ENCODE assay signal across 9 mouse cellular contexts in the genomic region with DNA sequence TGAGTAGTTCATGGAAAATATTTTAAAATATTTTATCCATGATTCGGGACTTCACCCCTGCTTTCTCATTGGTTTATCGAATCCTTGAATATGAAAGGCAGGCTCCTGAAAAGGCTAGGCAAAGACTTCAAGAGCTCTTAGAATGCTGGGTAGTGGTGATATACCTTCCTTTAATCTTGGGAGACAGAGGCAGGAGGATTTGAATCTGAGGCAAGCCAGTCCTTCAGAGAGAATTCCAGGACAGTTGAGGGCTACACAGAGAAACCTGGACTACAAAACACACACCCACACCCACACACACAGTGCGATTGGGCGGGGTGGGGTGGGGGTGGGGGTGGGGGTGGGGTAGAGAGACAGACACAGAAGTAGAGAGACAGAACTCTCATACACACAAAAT. TPM values are rescaled to one million over a fixed set of nuclear protein-coding genes. Genes with fewer than 3 reads are reported as not detected.
DNase-seq lines count a peak whose midpoint lies in the region; ATAC-seq and TF ChIP-seq lines count a peak whose summit lies in the region.
"Had no signal": no experiment of that assay in that cellular context is flagged by ENCODE, and none has a peak within 500 bp of the region (broad histone marks: within the 10 kb centered on the region; RNA-seq: fewer than 3 reads in every experiment).

No protein-coding gene starts in this region.

- H3K9me3 ChIP-seq in lung, embryonic 14.5 days (ENCODE audit: low read depth, low read length): no peaks in the 10 kb centered on the region
- H3K9me3 ChIP-seq in hindbrain, embryonic 16.5 days (ENCODE audit: control insufficient read depth, low read length): no peaks in the 10 kb centered on the region
- no peaks in the 10 kb centered on the region for H3K9me3 ChIP-seq in neural tube, embryonic 11.5 days (ENCODE audit: control insufficient read depth, low read length)
- H3K9me3 ChIP-seq: hindbrain, embryonic 15.5 days had no signal

- peak overlapping the region; percentile 100 for H3K27ac ChIP-seq in lung, embryonic 14.5 days (ENCODE audit: low read depth)
- 0 out of 2 replicates have a peak overlapping the region, but pooled peaks have one; percentile 16 for H3K27ac ChIP-seq in hindbrain, embryonic 16.5 days (ENCODE audit: low read depth, low read length)
- peak overlapping the region; percentile 98 for H3K27ac ChIP-seq in neural tube, embryonic 11.5 days (ENCODE audit: low read depth, low read length)

- 6% methylated on average over 4 of the region's 4 CpGs for WGBS in lung, embryonic 14.5 days
- 6% methylated on average over 4 of the region's 4 CpGs for WGBS in hindbrain, embryonic 16.5 days
- WGBS in neural tube, embryonic 11.5 days: 7% methylated on average over 4 of the region's 4 CpGs

- ATAC-seq in lung, embryonic 14.5 days (ENCODE audit: insufficient read depth): no peak
- no peak for ATAC-seq in hindbrain, embryonic 16.5 days
- no peak for ATAC-seq in neural tube, embryonic 11.5 days (ENCODE audit: insufficient read depth, low FRiP score, low TSS enrichment)
- ATAC-seq in megakaryocyte progenitor cell, adult 5-6 weeks (replicated peaks; ENCODE audit: poor library complexity): no peak

- no peaks in the 10 kb centered on the region for H3K27me3 ChIP-seq in lung, embryonic 14.5 days (ENCODE audit: insufficient read depth, low read length)
- no peaks in the 10 kb centered on the region for H3K27me3 ChIP-seq in hindbrain, embryonic 16.5 days (replicated peaks; ENCODE audit: control insufficient read depth, insufficient read depth, low read length)
- H3K27me3 ChIP-seq in neural tube, embryonic 11.5 days (ENCODE audit: control insufficient read depth, insufficient read depth, low read length): no peaks in the 10 kb centered on the region
- H3K27me3 ChIP-seq: hindbrain, embryonic 15.5 days had no signal

- H3K9ac ChIP-seq in lung, embryonic 14.5 days: peak overlapping the region; percentile 62
- H3K9ac ChIP-seq in hindbrain, embryonic 16.5 days (ENCODE audit: low read depth, low read length): no peak overlapping the region
- peak overlapping the region; percentile 40 for H3K9ac ChIP-seq in neural tube, embryonic 11.5 days (ENCODE audit: low read length)

- peak overlapping the region; percentile 45 for H3K4me3 ChIP-seq in lung, embryonic 14.5 days (ENCODE audit: low read depth, low read length)
- no peak overlapping the region for H3K4me3 ChIP-seq in hindbrain, embryonic 16.5 days (ENCODE audit: low read length)
- no peak overlapping the region for H3K4me3 ChIP-seq in neural tube, embryonic 11.5 days (ENCODE audit: low read depth, low read length)

- peak overlapping the region; percentile 91 for H3K4me2 ChIP-seq in lung, embryonic 14.5 days
- H3K4me2 ChIP-seq in hindbrain, embryonic 16.5 days (ENCODE audit: low read length): peak overlapping the region; percentile 1; the same call in 1 of the 2 replicates
- peak overlapping the region; percentile 58 for H3K4me2 ChIP-seq in neural tube, embryonic 11.5 days (ENCODE audit: low read depth)

- H3K36me3 ChIP-seq in lung, embryonic 14.5 days (ENCODE audit: insufficient read depth): no peaks in the 10 kb centered on the region
- H3K36me3 ChIP-seq in hindbrain, embryonic 16.5 days (ENCODE audit: control insufficient read depth, insufficient read depth, low read length): no peaks in the 10 kb centered on the region
- no peaks in the 10 kb centered on the region for H3K36me3 ChIP-seq in neural tube, embryonic 11.5 days (ENCODE audit: control insufficient read depth, insufficient read depth, low read length)
- H3K36me3 ChIP-seq: hindbrain, embryonic 15.5 days had no signal

- peaks cover 8% of the 10 kb centered on the region for H3K4me1 ChIP-seq in lung, embryonic 14.5 days (ENCODE audit: insufficient read depth)
- peaks cover 11% of the 10 kb centered on the region for H3K4me1 ChIP-seq in hindbrain, embryonic 16.5 days (ENCODE audit: control insufficient read depth, insufficient read depth, low read depth, low read length)
- H3K4me1 ChIP-seq in neural tube, embryonic 11.5 days (ENCODE audit: control insufficient read depth, insufficient read depth, low read length): peaks cover 13% of the 10 kb centered on the region; the same call in 1 of the 2 replicates

- peak; percentile 64 for DNase-seq in lung, embryonic 14.5 days
- no peak for DNase-seq in lung, postnatal 36 days
- peak; percentile 69 for DNase-seq in embryo, embryonic 10.5 days (ENCODE audit: low spot score)
- DNase-seq in neural tube, embryonic 11.5 days (ENCODE audit: low spot score): peak; percentile 31
- DNase-seq in urinary bladder, postnatal 25 days (ENCODE audit: low spot score): no peak
- DNase-seq in kidney, postnatal 36 days: no peak

- TF ChIP-seq CTCF in lung, embryonic 14.5 days (IDR thresholded peaks at IDR 0.05; ENCODE audit: low read depth): no peak

RNA-seq across cellular contexts. Expression of a gene that starts 1.4 kb away (rescaled TPM):
- polyA plus RNA-seq in lung, embryonic 14.5 days (2014; fragmentation: Nextera tagmentation; extraction: Ambion mirVana): 1.6 and 4.0 TPM in 2 replicates
- polyA plus RNA-seq in hindbrain, embryonic 16.5 days (2015; fragmentation: Nextera tagmentation; extraction: Ambion mirVana): 0.49 and 0.66 TPM in 2 replicates
- 2.4 and 2.9 TPM in 2 replicates for polyA plus RNA-seq in neural tube, embryonic 11.5 days (2014; fragmentation: Nextera tagmentation; extraction: Ambion mirVana)
- total RNA-seq in megakaryocyte progenitor cell, adult 5-6 weeks (2015): 232 TPM in 2 replicates
- 3,020 and 3,268 TPM in 2 replicates for total RNA-seq in megakaryocyte progenitor cell, adult 5-6 weeks (2017)
- polyA plus RNA-seq: hindbrain, embryonic 15.5 days had no signal

RNA-seq across cellular contexts. Expression of a gene that starts 2.5 kb away (rescaled TPM):
- polyA plus RNA-seq in lung, embryonic 14.5 days (2014; fragmentation: Nextera tagmentation; extraction: Ambion mirVana): 11.3 and 16.9 TPM in 2 replicates
- polyA plus RNA-seq in hindbrain, embryonic 16.5 days (2015; fragmentation: Nextera tagmentation; extraction: Ambion mirVana): 0.70 and 1.2 TPM in 2 replicates
- polyA plus RNA-seq in neural tube, embryonic 11.5 days (2014; fragmentation: Nextera tagmentation; extraction: Ambion mirVana): 8.3 and 10.6 TPM in 2 replicates
- total RNA-seq in megakaryocyte progenitor cell, adult 5-6 weeks (2015): 88.8 and 93.1 TPM in 2 replicates
- total RNA-seq in megakaryocyte progenitor cell, adult 5-6 weeks (2017): 555 and 756 TPM in 2 replicates

RNA-seq across cellular contexts. Expression of a gene that starts 3.0 kb away (rescaled TPM):
- polyA plus RNA-seq in lung, embryonic 14.5 days (2014; fragmentation: Nextera tagmentation; extraction: Ambion mirVana): 70.8 and 71.5 TPM in 2 replicates
- polyA plus RNA-seq in hindbrain, embryonic 16.5 days (2015; fragmentation: Nextera tagmentation; extraction: Ambion mirVana): 3.7 and 6.8 TPM in 2 replicates
- 33.1 and 47.3 TPM in 2 replicates for polyA plus RNA-seq in neural tube, embryonic 11.5 days (2014; fragmentation: Nextera tagmentation; extraction: Ambion mirVana)
- 28.1 and 45.4 TPM in 2 replicates for total RNA-seq in megakaryocyte progenitor cell, adult 5-6 weeks (2015)
- 2,397 and 3,405 TPM in 2 replicates for total RNA-seq in megakaryocyte progenitor cell, adult 5-6 weeks (2017)

RNA-seq across cellular contexts. Expression of a gene that starts 4.2 kb away (rescaled TPM):
- 18.4 and 18.7 TPM in 2 replicates for polyA plus RNA-seq in lung, embryonic 14.5 days (2014; fragmentation: Nextera tagmentation; extraction: Ambion mirVana)
- polyA plus RNA-seq in hindbrain, embryonic 16.5 days (2015; fragmentation: Nextera tagmentation; extraction: Ambion mirVana): 1.7 and 2.7 TPM in 2 replicates
- 6.2 and 8.4 TPM in 2 replicates for polyA plus RNA-seq in neural tube, embryonic 11.5 days (2014; fragmentation: Nextera tagmentation; extraction: Ambion mirVana)
- total RNA-seq in megakaryocyte progenitor cell, adult 5-6 weeks (2015): 332 and 371 TPM in 2 replicates
- 579 and 647 TPM in 2 replicates for total RNA-seq in megakaryocyte progenitor cell, adult 5-6 weeks (2017)

RNA-seq across cellular contexts. Expression of a gene that starts 8.9 kb away (rescaled TPM):
- polyA plus RNA-seq in lung, embryonic 14.5 days (2014; fragmentation: Nextera tagmentation; extraction: Ambion mirVana): 4.3 and 7.5 TPM in 2 replicates
- polyA plus RNA-seq in hindbrain, embryonic 16.5 days (2015; fragmentation: Nextera tagmentation; extraction: Ambion mirVana): 1.1 TPM in 1 of 2 replicates, not detected in the other
- polyA plus RNA-seq in neural tube, embryonic 11.5 days (2014; fragmentation: Nextera tagmentation; extraction: Ambion mirVana): 4.3 and 9.0 TPM in 2 replicates
- total RNA-seq in megakaryocyte progenitor cell, adult 5-6 weeks (2015): 33.6 and 56.1 TPM in 2 replicates
- 548 and 759 TPM in 2 replicates for total RNA-seq in megakaryocyte progenitor cell, adult 5-6 weeks (2017)

Comparison
In these comparisons a context has a peak if more than half of its experiments do, and no peak if none do; other contexts are left out.
1. DNase-seq: peak in lung, embryonic 14.5 days (single experiment), embryo, embryonic 10.5 days (single experiment) and neural tube, embryonic 11.5 days (single experiment); none in lung, postnatal 36 days (single experiment), urinary bladder, postnatal 25 days (single experiment) and kidney, postnatal 36 days (0 of 2).
2. H3K27ac ChIP-seq: peak in every context shown above with its lines; median percentile 100 in lung, embryonic 14.5 days; 98 in neural tube, embryonic 11.5 days; 16 in hindbrain, embryonic 16.5 days.
3. H3K4me2 ChIP-seq: peak in every context shown above with its lines; median percentile 91 in lung, embryonic 14.5 days; 58 in neural tube, embryonic 11.5 days; 1 in hindbrain, embryonic 16.5 days.